In genomic region chr3:109340274-109341070, GRCm38 (mm10) we compare ENCODE assay signal across 8 mouse cellular contexts. TPM values are rescaled to one million over a fixed set of nuclear protein-coding genes. Genes with fewer than 3 reads are reported as not detected.
DNase-seq lines count a peak whose midpoint lies in the region; ATAC-seq and TF ChIP-seq lines count a peak whose summit lies in the region.

TSS of gene Vav3 (plus strand) at chr3:109340653.

- ATAC-seq in forebrain, embryonic 14.5 days, result peak; percentile 93
- peak; percentile 95 for ATAC-seq in lung, embryonic 16.5 days (ENCODE audit: low read depth)

- H3K36me3 ChIP-seq in forebrain, embryonic 14.5 days (ENCODE audit: control insufficient read depth, insufficient read depth, low read length), result no peaks in the 10 kb centered on the region
- H3K36me3 ChIP-seq in lung, embryonic 16.5 days (ENCODE audit: control insufficient read depth, insufficient read depth, low read length), result no peaks in the 10 kb centered on the region

- under 1% methylated on average over 85 of the region's 92 CpGs for WGBS in forebrain, embryonic 14.5 days
- WGBS in lung, embryonic 16.5 days, result under 1% methylated on average over 68 of the region's 92 CpGs
- WGBS in olfactory bulb, adult 2 months, result 1% methylated on average over 92 of the region's 92 CpGs

- peak within 1 kb of the TSS; percentile 72 for H3K9ac ChIP-seq in forebrain, embryonic 14.5 days (ENCODE audit: low read length)
- peak within 1 kb of the TSS; percentile 69 for H3K9ac ChIP-seq in lung, embryonic 16.5 days (ENCODE audit: low read length)

- intact Hi-C loops in heart, postnatal 25 days (cut with DNase I), result loop anchor here (5.0 kb wide), 2 partner anchors 47 to 152 kb away; no protein-coding TSS in a partner anchor

- no peak for TF ChIP-seq CTCF in layer of hippocampus, adult 2 months (conservative IDR thresholded peaks at IDR 0.05)
- no peak for TF ChIP-seq CTCF in olfactory bulb, adult 2 months (IDR thresholded peaks at IDR 0.05; ENCODE audit: insufficient read depth, low read depth, low read length)

- H3K4me2 ChIP-seq in forebrain, embryonic 14.5 days (ENCODE audit: low read length), result peak within 1 kb of the TSS; percentile 80
- H3K4me2 ChIP-seq in lung, embryonic 16.5 days (ENCODE audit: low read depth, low read length), result peak within 1 kb of the TSS; percentile 87

- peak within 1 kb of the TSS; percentile 66 for H3K4me3 ChIP-seq in forebrain, embryonic 14.5 days (ENCODE audit: low read depth, low read length)
- peak within 1 kb of the TSS; percentile 76 for H3K4me3 ChIP-seq in layer of hippocampus, adult 2 months
- peak within 1 kb of the TSS; percentile 64 for H3K4me3 ChIP-seq in lung, embryonic 16.5 days (ENCODE audit: low read length)
- H3K4me3 ChIP-seq in olfactory bulb, adult 2 months (ENCODE audit: insufficient read depth, low read depth, low read length), result peak within 1 kb of the TSS; percentile 92

- DNase-seq in B cell, adult 2 months, result peak; percentile 62 to 70
- DNase-seq in adrenal gland, postnatal 36 days, result peak; percentile 79 to 87
- DNase-seq in forebrain, embryonic 14.5 days (ENCODE audit: low spot score), result peak; percentile 70
- DNase-seq in heart, postnatal 25 days (ENCODE audit: low spot score), result peak; percentile 53
- DNase-seq in layer of hippocampus, adult 2 months (ENCODE audit: low spot score in 2 of 2), result peak; percentile 13 to 48
- DNase-seq in thymus, adult 18-20 months, result peak; percentile 38 to 42

- TF ChIP-seq POLR2A in olfactory bulb, adult 2 months (IDR thresholded peaks at IDR 0.05; ENCODE audit: insufficient read depth, low read depth, low read length), result no peak

- peak within 1 kb of the TSS; percentile 74 for H3K27ac ChIP-seq in forebrain, embryonic 14.5 days (ENCODE audit: low read depth, low read length)
- peak within 1 kb of the TSS; percentile 89 for H3K27ac ChIP-seq in layer of hippocampus, adult 2 months
- H3K27ac ChIP-seq in lung, embryonic 16.5 days (ENCODE audit: low read length), result peak within 1 kb of the TSS; percentile 58
- peak within 1 kb of the TSS; percentile 12; the same call in 1 of the 2 replicates for H3K27ac ChIP-seq in olfactory bulb, adult 2 months (ENCODE audit: insufficient read depth, low read depth, low read length)

- H3K27me3 ChIP-seq in forebrain, embryonic 14.5 days (replicated peaks; ENCODE audit: control insufficient read depth, insufficient read depth, low read length), result 0 out of 2 replicates have a peak, but pooled peaks cover 2% of the 10 kb centered on the region
- H3K27me3 ChIP-seq in lung, embryonic 16.5 days (ENCODE audit: control insufficient read depth, insufficient read depth, low read depth, low read length), result peaks cover 12% of the 10 kb centered on the region

- H3K9me3 ChIP-seq in forebrain, embryonic 14.5 days (replicated peaks; ENCODE audit: control insufficient read depth, low read length), result no peaks in the 10 kb centered on the region
- H3K9me3 ChIP-seq in lung, embryonic 16.5 days (ENCODE audit: control insufficient read depth, low read length), result no peaks in the 10 kb centered on the region

- H3K4me1 ChIP-seq in forebrain, embryonic 14.5 days (ENCODE audit: control insufficient read depth, insufficient read depth, low read length), result no peaks in the 10 kb centered on the region
- H3K4me1 ChIP-seq in lung, embryonic 16.5 days (replicated peaks; ENCODE audit: control insufficient read depth, insufficient read depth, low read length), result peaks cover 7% of the 10 kb centered on the region
- peaks cover 6% of the 10 kb centered on the region; the same call in 1 of the 2 replicates for H3K4me1 ChIP-seq in olfactory bulb, adult 2 months (ENCODE audit: control insufficient read depth, insufficient read depth, low read length)

RNA-seq across cellular contexts. Expression of gene Vav3, which starts in this region (rescaled TPM):
- 1 to 10 TPM; 2.2 to 3.3 TPM for total RNA-seq in adrenal gland, postnatal 36 days (2021)
- 7.4 and 7.5 TPM in 2 replicates for polyA plus RNA-seq in forebrain, embryonic 14.5 days (2014; fragmentation: Nextera tagmentation; extraction: Ambion mirVana)
- 1 to 10 TPM; 6.2 to 6.3 TPM for total RNA-seq in heart, postnatal 25 days (2021)
- 10 to 100 TPM; 12.3 to 18.7 TPM for total RNA-seq in layer of hippocampus, adult 2 months (2021)
- polyA plus RNA-seq in lung, embryonic 16.5 days (2015; fragmentation: Nextera tagmentation; extraction: Ambion mirVana), result 6.3 TPM in 2 replicates
- polyA plus RNA-seq in olfactory bulb, adult 2 months (2012; ENCODE audit: insufficient read depth, insufficient read length, low replicate concordance, missing spikeins), result not detected in 2 replicates

Comparison
In these comparisons a context has a peak if more than half of its experiments do, and no peak if none do; other contexts are left out.
1. Peak in every context shown above with its lines: DNase-seq, ATAC-seq, H3K4me3 ChIP-seq and H3K27ac ChIP-seq.
2. DNase-seq: peak in every context shown above with its lines; median percentile 83 in adrenal gland, postnatal 36 days; 70 in forebrain, embryonic 14.5 days; 66 in B cell, adult 2 months; 53 in heart, postnatal 25 days; 40 in thymus, adult 18-20 months; 30 in layer of hippocampus, adult 2 months.
3. H3K27ac ChIP-seq: peak in every context shown above with its lines; median percentile 89 in layer of hippocampus, adult 2 months; 74 in forebrain, embryonic 14.5 days; 58 in lung, embryonic 16.5 days; 12 in olfactory bulb, adult 2 months.